Mouse (Mus musculus) testis, adult 2 months (tissue): ENCODE measurements around the gene Hoxd10.

Experiments
- CTCF ChIP-seq: fragments of 200-500 bp; IDR thresholded peaks from 2 replicates; pipeline ENCODE4 v1.5.1; 2012; ENCODE audit warnings: low read depth, mild to moderate bottlenecking, inconsistent platforms, low read length, moderate library complexity; ENCODE audit not compliant: control insufficient read depth, insufficient read depth, insufficient replicate concordance
- POLR2A ChIP-seq: fragments of 200-500 bp; IDR thresholded peaks from 2 replicates; pipeline ENCODE4 v1.6.1; 2012; ENCODE audit warnings: low read depth, mild to moderate bottlenecking, inconsistent platforms, low read length, moderate library complexity; ENCODE audit not compliant: control insufficient read depth

GRCm38 (mm10) chr2:74692808-74693431 lies 1.2 kb downstream of the Hoxd10 start:
- no peak for TF ChIP-seq CTCF
- no peak for TF ChIP-seq POLR2A
